Mouse (Mus musculus): ENCODE data around the gene Senp2.

- no peak for TF ChIP-seq POLR2A (IDR thresholded peaks at IDR 0.05; ENCODE audit: low read depth, low read length)
- TF ChIP-seq CTCF (conservative IDR thresholded peaks at IDR 0.05; ENCODE audit: insufficient read depth, insufficient read length, low read depth, low read length): no peak
Measured at GRCm38 (mm10) chr16:22046739-22047366, 37.6 kb downstream of the Senp2 start.
